Comparison of ENCODE assay signal across 10 mouse cellular contexts in genomic region chr3:154317651-154318248, GRCm38 (mm10). TPM values are rescaled to one million over a fixed set of nuclear protein-coding genes. Genes with fewer than 3 reads are reported as not detected.
DNase-seq lines count a peak whose midpoint lies in the region; ATAC-seq and TF ChIP-seq lines count a peak whose summit lies in the region.
"Had no signal": no experiment of that assay in that cellular context is flagged by ENCODE, and none has a peak within 500 bp of the region (broad histone marks: within the 10 kb centered on the region; RNA-seq: fewer than 3 reads in every experiment).

No protein-coding gene starts in this region.

- peak; percentile 5; the same call in 1 of the 2 replicates for TF ChIP-seq CTCF in cerebellum, adult 2 months (IDR thresholded peaks at IDR 0.05; ENCODE audit: borderline replicate concordance, insufficient read depth, low read depth, low read length)
- TF ChIP-seq CTCF in layer of hippocampus, adult 2 months (conservative IDR thresholded peaks at IDR 0.05), result peak; percentile 71
- TF ChIP-seq CTCF in ES-Bruce4 (IDR thresholded peaks at IDR 0.05; ENCODE audit: low read depth, low read length), result peak; percentile 90
- TF ChIP-seq CTCF in embryonic fibroblast, embryonic 13.5 days (IDR thresholded peaks at IDR 0.05; ENCODE audit: borderline replicate concordance, insufficient read depth, low read length), result peak; percentile 38; the same call in 1 of the 2 replicates

- no peak for TF ChIP-seq EP300 in ES-Bruce4 (IDR thresholded peaks at IDR 0.05; ENCODE audit: insufficient read depth, low read depth, low read length)

- no peak for ATAC-seq in erythroid progenitor cell, adult 5-6 weeks (replicated peaks; ENCODE audit: low FRiP score, poor library complexity, severe bottlenecking)

- no peak overlapping the region for H3K4me3 ChIP-seq in cerebellum, adult 2 months (replicated peaks; ENCODE audit: insufficient read depth, low read depth, low read length)
- no peak overlapping the region for H3K4me3 ChIP-seq in layer of hippocampus, adult 2 months
- H3K4me3 ChIP-seq in ES-Bruce4 (ENCODE audit: low read depth, low read length), result no peak overlapping the region
- H3K4me3 ChIP-seq in embryonic fibroblast, embryonic 13.5 days (ENCODE audit: insufficient read depth, low read length), result no peak overlapping the region
- H3K4me3 ChIP-seq: liver, embryonic 15.5 days had no signal

- H3K27me3 ChIP-seq in cerebellum, adult 2 months (ENCODE audit: control insufficient read depth, insufficient read depth, low read length), result no peaks in the 10 kb centered on the region; the same call in 1 of the 2 replicates
- H3K27me3 ChIP-seq in ES-Bruce4 (ENCODE audit: control insufficient read depth, insufficient read depth, low read length, poor library complexity, severe bottlenecking), result no peaks in the 10 kb centered on the region

- no peaks in the 10 kb centered on the region for H3K9me3 ChIP-seq in ES-Bruce4 (replicated peaks; ENCODE audit: control insufficient read depth, insufficient read depth, low read length, poor library complexity, severe bottlenecking)
- H3K9me3 ChIP-seq: liver, embryonic 15.5 days had no signal

- no peak overlapping the region for H3K9ac ChIP-seq in ES-Bruce4 (ENCODE audit: low read depth, poor library complexity, severe bottlenecking)
- H3K9ac ChIP-seq: liver, embryonic 15.5 days had no signal

- no peaks in the 10 kb centered on the region for H3K4me1 ChIP-seq in cerebellum, adult 2 months (ENCODE audit: control insufficient read depth, insufficient read depth, low read length)
- H3K4me1 ChIP-seq in ES-Bruce4 (ENCODE audit: control insufficient read depth, insufficient read depth, low read length), result no peaks in the 10 kb centered on the region
- no peaks in the 10 kb centered on the region for H3K4me1 ChIP-seq in embryonic fibroblast, embryonic 13.5 days (ENCODE audit: control insufficient read depth, insufficient read depth, low read length)
- H3K4me1 ChIP-seq: liver, embryonic 15.5 days had no signal

- H3K27ac ChIP-seq in cerebellum, adult 2 months (ENCODE audit: insufficient read depth, low read length), result no peak overlapping the region
- H3K27ac ChIP-seq in layer of hippocampus, adult 2 months, result no peak overlapping the region
- no peak overlapping the region for H3K27ac ChIP-seq in ES-Bruce4 (ENCODE audit: insufficient read depth, low read length)
- H3K27ac ChIP-seq in embryonic fibroblast, embryonic 13.5 days (ENCODE audit: insufficient read depth, low read length), result no peak overlapping the region
- H3K27ac ChIP-seq: liver, embryonic 15.5 days had no signal

- WGBS in cerebellum, adult 2 months, result 23% methylated on average over 5 of the region's 5 CpGs

- H3K36me3 ChIP-seq in ES-Bruce4 (ENCODE audit: control insufficient read depth, insufficient read depth, low read length, poor library complexity, severe bottlenecking), result no peaks in the 10 kb centered on the region
- H3K36me3 ChIP-seq: liver, embryonic 15.5 days had no signal

- no peak for DNase-seq in cerebellum, adult 2 months
- no peak for DNase-seq in cerebellum, adult 11 months
- DNase-seq in layer of hippocampus, adult 2 months (ENCODE audit: low spot score in 2 of 2), result no peak
- no peak for DNase-seq in layer of hippocampus, adult 11-12 months (ENCODE audit: low spot score)
- DNase-seq in layer of hippocampus, postnatal 25 days (ENCODE audit: extremely low spot score in 1 of 2, low spot score in 1 of 2), result no peak
- DNase-seq: B cell, adult 2 months had no signal

- TF ChIP-seq POLR2A in cerebellum, adult 2 months (IDR thresholded peaks at IDR 0.05; ENCODE audit: borderline replicate concordance, insufficient read depth, low read length), result no peak
- TF ChIP-seq POLR2A in ES-Bruce4 (IDR thresholded peaks at IDR 0.05; ENCODE audit: insufficient read depth, low read length), result no peak
- no peak for TF ChIP-seq POLR2A in embryonic fibroblast, embryonic 13.5 days (IDR thresholded peaks at IDR 0.05; ENCODE audit: low read depth, low read length)

RNA-seq across cellular contexts. Expression of gene Lhx8, which starts 12.7 kb away (rescaled TPM):
- not detected in 2 replicates for polyA plus RNA-seq in cerebellum, adult 2 months (2012; rRNA removed)
- not detected for total RNA-seq in layer of hippocampus, adult 2 months (2021)
- not detected in 2 replicates for polyA plus RNA-seq in ES-Bruce4 (2011; ENCODE audit: insufficient read depth, insufficient read length, low read depth, missing spikeins)
- polyA plus RNA-seq in embryonic fibroblast, embryonic 13.5 days (2011; ENCODE audit: insufficient read length, low read depth, missing spikeins), result 2.0 and 7.8 TPM in 2 replicates
- total RNA-seq in erythroid progenitor cell, adult 5-6 weeks (2015; ENCODE audit: low replicate concordance), result not detected in 2 replicates
- total RNA-seq in erythroid progenitor cell, adult 5-6 weeks (2017; ENCODE audit: low replicate concordance), result not detected in 2 replicates
- not detected for total RNA-seq in layer of hippocampus, postnatal 25 days (2021)
- polyA plus RNA-seq: liver, embryonic 15.5 days had no signal

Comparison
In these comparisons a context has a peak if more than half of its experiments do, and no peak if none do; other contexts are left out.
1. CTCF ChIP-seq: peak in every context shown above with its lines; median percentile 90 in ES-Bruce4; 71 in layer of hippocampus, adult 2 months; 38 in embryonic fibroblast, embryonic 13.5 days; 5 in cerebellum, adult 2 months.